Mouse (Mus musculus) gastrocnemius, adult 18-20 months (tissue): ENCODE data around the gene Sp3. TPM values are rescaled to one million over a fixed set of nuclear protein-coding genes. Genes with fewer than 3 reads are reported as not detected.
"Not testable (repeated sequence)": the region's sequence is repeated elsewhere in the genome, so short reads cannot be mapped to it uniquely, and the experiment has no call there.

Source experiments
- DNase-seq: peaks from one replicate; pipeline ENCODE4 v3.0.0; 2021; ENCODE audit warnings: low spot score
- long read RNA-seq, 2 experiments: library from polyadenylated mRNA; stranded (forward); transcript quantifications; one replicate each; pipeline ENCODE4 v2.0.0; 2021
- total RNA-seq, 2 experiments: library from RNA; stranded (reverse); gene quantifications; 2 replicates each; pipeline ENCODE4 v1.2.3; 2021

The Sp3 gene
- total RNA-seq = 10 to 100 TPM; 17.2 to 20.5 TPM
- long read RNA-seq, experiment 1, full-length matches to known transcripts = 8 of 11 reads
- long read RNA-seq, experiment 1, partial matches to known transcripts = 0 of 11 reads
- long read RNA-seq, experiment 1, other reads (novel, unspliced or antisense) = 3 of 11 reads
- long read RNA-seq, experiment 2, full-length matches to known transcripts = 6 of 13 reads
- long read RNA-seq, experiment 2, partial matches to known transcripts = 2 of 13 reads
- long read RNA-seq, experiment 2, other reads (novel, unspliced or antisense) = 5 of 13 reads

GRCm38 (mm10) chr2:72980337-72981074 is at the start of gene Sp3:
Gene Sp3 (minus strand): TSS chr2:72980446.
- DNase-seq = peak; percentile 97

- no peak for DNase-seq
Measured at GRCm38 (mm10) chr2:73029846-73030245, 49.6 kb upstream of the Sp3 start.

GRCm38 (mm10) chr2:73028019-73028418 is 47.8 kb upstream of the Sp3 start:
- no peak for DNase-seq

- no peak for DNase-seq
Measured at GRCm38 (mm10) chr2:73027126-73027525, 46.9 kb upstream of the Sp3 start.

- no peak for DNase-seq
Measured at GRCm38 (mm10) chr2:73023803-73024202, 43.6 kb upstream of the Sp3 start.

- DNase-seq = no peak
Measured at GRCm38 (mm10) chr2:73021046-73021445, 40.8 kb upstream of the Sp3 start.

- peak; percentile 48 for DNase-seq
Measured at GRCm38 (mm10) chr2:73019371-73020146, 39.3 kb upstream of the Sp3 start.

GRCm38 (mm10) chr2:73014063-73014462 is 33.8 kb upstream of the Sp3 start:
- not testable (repeated sequence) for DNase-seq

GRCm38 (mm10) chr2:73012636-73013035 is 32.4 kb upstream of the Sp3 start:
- DNase-seq = no peak

GRCm38 (mm10) chr2:73007472-73007871 is 27.2 kb upstream of the Sp3 start:
- DNase-seq = no peak

- peak; percentile 20 for DNase-seq
Measured at GRCm38 (mm10) chr2:73005611-73006515, 25.6 kb upstream of the Sp3 start.

GRCm38 (mm10) chr2:73003751-73004717 is 23.8 kb upstream of the Sp3 start:
- DNase-seq = peak; percentile 90

GRCm38 (mm10) chr2:73003049-73003448 is 22.8 kb upstream of the Sp3 start:
- peak; percentile 52 for DNase-seq

GRCm38 (mm10) chr2:73002451-73002850 is 22.2 kb upstream of the Sp3 start:
- no peak for DNase-seq

GRCm38 (mm10) chr2:73001994-73002393 is 21.7 kb upstream of the Sp3 start:
- no peak for DNase-seq

GRCm38 (mm10) chr2:73000194-73000593 is 19.9 kb upstream of the Sp3 start:
- no peak for DNase-seq

GRCm38 (mm10) chr2:72997586-72997985 is 17.3 kb upstream of the Sp3 start:
- no peak for DNase-seq

GRCm38 (mm10) chr2:72996808-72997378 is 16.6 kb upstream of the Sp3 start:
- no peak for DNase-seq

- peak; percentile 46 for DNase-seq
Measured at GRCm38 (mm10) chr2:72995346-72996097, 15.3 kb upstream of the Sp3 start.
